Mouse (Mus musculus): ENCODE data around the gene Pkhd1.

DNA sequence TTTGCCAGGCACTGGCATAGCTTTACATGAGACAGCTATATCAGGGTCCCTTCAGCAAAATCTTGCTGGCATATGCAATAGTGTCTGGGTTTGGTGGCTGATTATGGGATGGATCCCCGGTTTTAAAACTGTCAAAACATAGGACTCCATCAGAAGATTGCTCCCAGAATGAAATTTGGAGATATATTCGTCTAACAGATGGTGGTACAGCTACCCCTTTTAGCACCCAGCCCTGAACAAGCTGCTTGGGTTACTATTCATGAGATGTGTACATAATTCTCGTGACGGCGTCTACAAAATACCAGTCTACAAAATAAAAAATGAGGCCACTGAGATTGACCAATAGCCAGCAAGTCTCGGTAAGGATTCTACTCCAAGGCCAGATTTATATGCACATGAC lies 147.5 kb downstream of the Pkhd1 start:
- TF ChIP-seq CTCF (IDR thresholded peaks at IDR 0.05; ENCODE audit: borderline replicate concordance, extremely low read depth, insufficient read depth, insufficient read length) (no peak), POLR2A (IDR thresholded peaks at IDR 0.05; ENCODE audit: borderline replicate concordance, extremely low read depth, insufficient read depth, insufficient read length, poor library complexity, severe bottlenecking) (no peak)
